Mouse (Mus musculus) heart, embryonic 12.5 days (tissue): ENCODE data around the gene Ttc34. TPM values are rescaled to one million over a fixed set of nuclear protein-coding genes. Genes with fewer than 3 reads are reported as not detected.

ENCODE experiments used
- ATAC-seq: fragments of 200-750 bp; cut with Nextera tagmentation; 2 replicates; pipeline ENCODE4 v1.8.0; 2017; ENCODE audit warnings: moderate TSS enrichment, moderate library complexity; ENCODE audit not compliant: insufficient number of reproducible peaks, low FRiP score
- H3K27ac ChIP-seq: fragments of 300-500 bp; sonication (generic); 2 replicates; pipeline ENCODE4 v1.5.1; 2016; ENCODE audit warnings: mild to moderate bottlenecking, moderate library complexity; ENCODE audit not compliant: poor library complexity, severe bottlenecking
- H3K27me3 ChIP-seq: fragments of 300-500 bp; sonication (generic); replicated peaks from 2 replicates; pipeline ENCODE4 v1.6.1; 2016; ENCODE audit warnings: mild to moderate bottlenecking, moderate library complexity
- H3K36me3 ChIP-seq: fragments of 300-500 bp; sonication (generic); 2 replicates; pipeline ENCODE4 v1.6.1; 2016; ENCODE audit warnings: mild to moderate bottlenecking, moderate library complexity
- H3K4me1 ChIP-seq: fragments of 300-500 bp; sonication (generic); replicated peaks from 2 replicates; pipeline ENCODE4 v1.6.1; 2016; ENCODE audit warnings: mild to moderate bottlenecking
- H3K4me2 ChIP-seq: fragments of 300-500 bp; sonication (generic); 2 replicates; pipeline ENCODE4 v1.6.1; 2016; ENCODE audit warnings: mild to moderate bottlenecking, moderate library complexity
- H3K4me3 ChIP-seq: fragments of 300-500 bp; sonication (generic); 2 replicates; pipeline ENCODE4 v1.5.1; 2016; ENCODE audit warnings: mild to moderate bottlenecking
- H3K9ac ChIP-seq: fragments of 300-500 bp; sonication (generic); 2 replicates; pipeline ENCODE4 v1.6.1; 2016; ENCODE audit warnings: mild to moderate bottlenecking, moderate library complexity
- H3K9me3 ChIP-seq: fragments of 300-500 bp; sonication (generic); replicated peaks from 2 replicates; pipeline ENCODE4 v1.6.1; 2016; ENCODE audit warnings: mild to moderate bottlenecking, moderate library complexity
- WGBS: fragments of 180-500 bp; shearing (Covaris S2); methylation state at CpG from one replicate; pipeline ENCODE4 v1.1.7; 2016; 5-methylcytosine and 5-hydroxymethylcytosine counted together
- polyA plus RNA-seq: library from polyadenylated mRNA; unstranded; fragments of >200 nt; fragmentation: Nextera tagmentation; extraction: Ambion mirVana; gene quantifications from 2 replicates; pipeline ENCODE4 v1.2.1, GENCODE M21; 2016

Gene Ttc34
- polyA plus RNA-seq, 1 experiment from 2014 or later: 0.11 TPM

GRCm38 (mm10) chr4:154857366-154858240 lies 20.3 kb downstream of the Ttc34 start:
- no peak overlapping the region for H3K27ac ChIP-seq
- H3K36me3 ChIP-seq: no peaks in the 10 kb centered on the region
- no peak overlapping the region for H3K4me3 ChIP-seq
- H3K9me3 ChIP-seq: 0 out of 2 replicates have a peak, but pooled peaks cover 3% of the 10 kb centered on the region
- ATAC-seq: no peak
- no peak overlapping the region for H3K4me2 ChIP-seq
- peaks cover 75% of the 10 kb centered on the region for H3K27me3 ChIP-seq
- peaks cover 13% of the 10 kb centered on the region; the same call in 1 of the 2 replicates for H3K4me1 ChIP-seq
- WGBS: 74% methylated on average over 10 of the region's 10 CpGs
- H3K9ac ChIP-seq: no peak overlapping the region

- H3K27me3 ChIP-seq: peaks cover 72% of the 10 kb centered on the region
- ATAC-seq: no peak
- 62% methylated on average over 3 of the region's 3 CpGs for WGBS
- H3K4me1 ChIP-seq: peaks cover 13% of the 10 kb centered on the region; the same call in 1 of the 2 replicates
- H3K27ac ChIP-seq: no peak overlapping the region
- no peak overlapping the region for H3K9ac ChIP-seq
- H3K4me2 ChIP-seq: no peak overlapping the region
- no peaks in the 10 kb centered on the region for H3K36me3 ChIP-seq
- H3K4me3 ChIP-seq: no peak overlapping the region
- H3K9me3 ChIP-seq: 0 out of 2 replicates have a peak, but pooled peaks cover 3% of the 10 kb centered on the region
Measured at GRCm38 (mm10) chr4:154858601-154859000, 21.3 kb downstream of the Ttc34 start.

- 76% methylated on average over 5 of the region's 5 CpGs for WGBS
- Histone ChIP-seq H3K4me1 (peaks cover 10% of the 10 kb centered on the region), H3K27ac (no peak overlapping the region), H3K9me3 (0 out of 2 replicates have a peak, but pooled peaks cover under 1% of the 10 kb centered on the region), H3K36me3 (no peaks in the 10 kb centered on the region), H3K9ac (no peak overlapping the region), H3K27me3 (peaks cover 45% of the 10 kb centered on the region), H3K4me2 (no peak overlapping the region), H3K4me3 (no peak overlapping the region)
- ATAC-seq: no peak
Measured at GRCm38 (mm10) chr4:154861967-154862366, 24.7 kb downstream of the Ttc34 start.

GRCm38 (mm10) chr4:154863436-154863935 lies 26.2 kb downstream of the Ttc34 start:
- Histone ChIP-seq H3K36me3 (no peaks in the 10 kb centered on the region), H3K27me3 (peaks cover 35% of the 10 kb centered on the region), H3K4me1 (peaks cover 10% of the 10 kb centered on the region), H3K9me3 (no peaks in the 10 kb centered on the region), H3K4me3 (no peak overlapping the region), H3K4me2 (no peak overlapping the region), H3K27ac (no peak overlapping the region), H3K9ac (no peak overlapping the region)
- no peak for ATAC-seq
- 81% methylated on average over 3 of the region's 3 CpGs for WGBS

GRCm38 (mm10) chr4:154864271-154864771 lies 27.1 kb downstream of the Ttc34 start:
- peaks cover 10% of the 10 kb centered on the region for H3K4me1 ChIP-seq
- ATAC-seq: peak; percentile 92
- peak overlapping the region; percentile 55 for H3K9ac ChIP-seq
- H3K27ac ChIP-seq: peak overlapping the region; percentile 45; the same call in 1 of the 2 replicates
- H3K4me3 ChIP-seq: peak overlapping the region; percentile 43
- no peaks in the 10 kb centered on the region for H3K9me3 ChIP-seq
- H3K4me2 ChIP-seq: peak overlapping the region; percentile 67
- WGBS: under 1% methylated on average over 18 of the region's 18 CpGs
- peaks cover 27% of the 10 kb centered on the region for H3K27me3 ChIP-seq
- H3K36me3 ChIP-seq: no peaks in the 10 kb centered on the region

GRCm38 (mm10) chr4:154864961-154865760 lies 27.9 kb downstream of the Ttc34 start:
- peak overlapping the region; percentile 67 for H3K4me2 ChIP-seq
- no peaks in the 10 kb centered on the region for H3K36me3 ChIP-seq
- H3K27me3 ChIP-seq: peaks cover 20% of the 10 kb centered on the region
- H3K4me3 ChIP-seq: no peak overlapping the region
- WGBS: 81% methylated on average over 18 of the region's 18 CpGs
- peak overlapping the region; percentile 55 for H3K9ac ChIP-seq
- peaks cover 10% of the 10 kb centered on the region for H3K4me1 ChIP-seq
- ATAC-seq: no peak
- no peaks in the 10 kb centered on the region for H3K9me3 ChIP-seq
- H3K27ac ChIP-seq: no peak overlapping the region

GRCm38 (mm10) chr4:154866391-154866790 lies 29.1 kb downstream of the Ttc34 start:
- Histone ChIP-seq H3K4me3 (no peak overlapping the region), H3K27me3 (peaks cover 17% of the 10 kb centered on the region), H3K27ac (no peak overlapping the region), H3K9ac (no peak overlapping the region), H3K36me3 (no peaks in the 10 kb centered on the region), H3K4me2 (no peak overlapping the region), H3K4me1 (peaks cover 10% of the 10 kb centered on the region), H3K9me3 (no peaks in the 10 kb centered on the region)
- ATAC-seq: no peak
- WGBS: 68% methylated on average over 5 of the region's 5 CpGs

- H3K4me1 ChIP-seq: peaks cover 16% of the 10 kb centered on the region
- H3K9ac ChIP-seq: no peak overlapping the region
- H3K27me3 ChIP-seq: peaks cover 26% of the 10 kb centered on the region
- H3K27ac ChIP-seq: no peak overlapping the region
- H3K36me3 ChIP-seq: no peaks in the 10 kb centered on the region
- no peak overlapping the region for H3K4me2 ChIP-seq
- H3K9me3 ChIP-seq: no peaks in the 10 kb centered on the region
- H3K4me3 ChIP-seq: no peak overlapping the region
- no peak for ATAC-seq
- 72% methylated on average over 6 of the region's 6 CpGs for WGBS
Measured at GRCm38 (mm10) chr4:154867257-154867656, 30.0 kb downstream of the Ttc34 start.

GRCm38 (mm10) chr4:154869440-154869839 lies 32.2 kb downstream of the Ttc34 start, which contains the start of gene Mmel1:
TSS of gene Mmel1 (plus strand) at chr4:154869585.
- H3K4me2 ChIP-seq: no peak within 1 kb of the TSS
- H3K27me3 ChIP-seq: peaks cover 32% of the 10 kb centered on the region
- no peaks in the 10 kb centered on the region for H3K36me3 ChIP-seq
- H3K27ac ChIP-seq: no peak within 1 kb of the TSS
- ATAC-seq: no peak
- WGBS: 73% methylated on average over 7 of the region's 7 CpGs
- peaks cover 12% of the 10 kb centered on the region for H3K4me1 ChIP-seq
- H3K9ac ChIP-seq: no peak within 1 kb of the TSS
- no peak within 1 kb of the TSS for H3K4me3 ChIP-seq
- no peaks in the 10 kb centered on the region for H3K9me3 ChIP-seq

- Histone ChIP-seq H3K36me3 (no peaks in the 10 kb centered on the region), H3K4me2 (no peak overlapping the region), H3K27me3 (peaks cover 32% of the 10 kb centered on the region), H3K9ac (no peak overlapping the region), H3K4me3 (no peak overlapping the region), H3K9me3 (no peaks in the 10 kb centered on the region), H3K4me1 (0 out of 2 replicates have a peak, but pooled peaks cover 6% of the 10 kb centered on the region), H3K27ac (no peak overlapping the region)
- WGBS: 68% methylated on average over 4 of the region's 4 CpGs
- ATAC-seq: no peak
Measured at GRCm38 (mm10) chr4:154870721-154871120, 33.5 kb downstream of the Ttc34 start.
